Mouse (Mus musculus): ENCODE results near the gene Pde7b. TPM values are rescaled to one million over a fixed set of nuclear protein-coding genes. Genes with fewer than 3 reads are reported as not detected.

Pde7b gene
- total and polyA plus RNA-seq, 3 experiments: not detected

DNA sequence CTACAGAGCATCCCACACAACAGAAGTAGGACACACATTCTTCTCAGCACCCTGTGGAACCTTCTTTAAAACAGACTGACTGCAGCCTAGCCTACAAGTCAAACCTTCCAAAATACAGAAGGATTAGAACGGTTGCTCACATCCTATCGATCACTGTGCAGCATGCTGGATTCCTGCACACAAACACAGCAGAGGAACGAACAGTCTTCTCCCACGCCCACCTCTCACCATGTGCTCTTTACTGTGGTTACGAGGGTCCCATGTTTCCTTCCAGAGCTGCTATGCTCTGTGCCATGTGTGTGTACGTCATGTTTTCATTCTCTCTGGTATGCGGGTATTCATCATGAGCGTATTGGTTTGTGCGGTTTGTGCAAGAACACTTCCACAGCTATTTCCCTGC, 347.3 kb downstream of the Pde7b start:
- H3K9ac ChIP-seq (ENCODE audit: insufficient read depth, low read depth): no peak overlapping the region
- H3K36me3 ChIP-seq (replicated peaks in 1 of 2; ENCODE audit: control insufficient read depth in 1 of 2, insufficient read depth in 1 of 2, low read length in 1 of 2): no peaks in the 10 kb centered on the region
- no peak overlapping the region for H3K27ac ChIP-seq (ENCODE audit: insufficient read depth, low read depth)
- H3K4me2 ChIP-seq (ENCODE audit: insufficient read depth, low read depth, poor library complexity, severe bottlenecking): no peak overlapping the region
- no peaks in the 10 kb centered on the region for H3K79me2 ChIP-seq (replicated peaks; ENCODE audit: control insufficient read depth, extremely low read depth, insufficient read depth, poor library complexity, severe bottlenecking)
- no peak overlapping the region for H3K4me3 ChIP-seq (replicated peaks in 1 of 3; ENCODE audit: low read depth in 2 of 3, low read length in 2 of 3, poor library complexity in 1 of 3)
- no peaks in the 10 kb centered on the region for H3K9me3 ChIP-seq (replicated peaks; ENCODE audit: low read length)
- H3K4me1 ChIP-seq (ENCODE audit: control insufficient read depth in 1 of 2, insufficient read depth in 2 of 2): peaks cover 3 to 6% of the 10 kb centered on the region in 2 experiments; a peak in 2 of 4 replicates
- H3K27me3 ChIP-seq (replicated peaks): no peaks in the 10 kb centered on the region
- dilution Hi-C loops (cut with MboI; ENCODE audit: extremely low pct_ligation_motif_present, extremely low pct_unique_long_range_greater_than_20kb, low sequenced_read_pairs): no loop called here
- in situ Hi-C loops (cut with MboI; ENCODE audit: low pct_ligation_motif_present, low pct_unique_long_range_greater_than_20kb, low sequenced_read_pairs): loop anchor here (10.0 kb wide), 1 partner anchor 557 kb away; no protein-coding TSS in a partner anchor
- DNase-seq (ENCODE audit: extremely low read depth): no peak
- no peak for TF ChIP-seq SIN3A (IDR thresholded peaks at IDR 0.05; ENCODE audit: low read length)
- TF ChIP-seq KAT2A (IDR thresholded peaks at IDR 0.05; ENCODE audit: insufficient replicate concordance, low read length): no peak
- no peak for TF ChIP-seq MAX (IDR thresholded peaks at IDR 0.05; ENCODE audit: low read length)
- TF ChIP-seq CTCF (conservative IDR thresholded peaks at IDR 0.05 in 1 of 2, IDR thresholded peaks at IDR 0.05 in 1 of 2; ENCODE audit: low read depth in 2 of 2, low read length in 2 of 2): no peak
- no peak for TF ChIP-seq RAD21 (IDR thresholded peaks at IDR 0.05; ENCODE audit: low read depth, low read length)
- no peak for TF ChIP-seq NELFE (IDR thresholded peaks at IDR 0.05; ENCODE audit: low read depth, low read length)
- TF ChIP-seq ZC3H11A (IDR thresholded peaks at IDR 0.05; ENCODE audit: low read depth, low read length): no peak
- no peak for TF ChIP-seq POLR2AphosphoS2 (IDR thresholded peaks at IDR 0.05; ENCODE audit: low read depth, low read length)

DNA sequence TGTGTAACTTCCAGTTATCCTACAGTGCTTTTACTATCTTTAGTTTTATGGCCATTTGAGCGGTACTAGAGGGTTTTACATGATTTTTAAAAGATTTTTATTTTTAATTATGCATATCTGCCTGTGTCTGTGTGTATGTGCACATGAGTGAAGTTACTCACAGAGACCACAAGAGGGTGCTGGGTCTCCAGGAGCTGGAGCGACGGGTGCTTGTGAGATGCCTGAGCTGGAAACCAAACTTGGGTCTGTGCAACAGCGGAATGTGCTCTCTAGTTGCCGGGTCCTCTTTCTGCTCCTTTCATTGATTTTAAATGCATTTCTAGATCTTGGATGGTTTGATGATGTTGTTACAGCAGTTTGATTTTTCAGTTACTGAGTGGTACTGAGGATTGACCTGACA, 352.8 kb downstream of the Pde7b start:
- in situ Hi-C loops (cut with MboI; ENCODE audit: low pct_ligation_motif_present, low pct_unique_long_range_greater_than_20kb, low sequenced_read_pairs): loop anchor here (10.0 kb wide), 1 partner anchor 563 kb away; no protein-coding TSS in a partner anchor
- Histone ChIP-seq H3K4me1 (ENCODE audit: control insufficient read depth in 1 of 2, insufficient read depth in 2 of 2) (no peaks in the 10 kb centered on the region), H3K4me2 (ENCODE audit: insufficient read depth, low read depth, poor library complexity, severe bottlenecking) (no peak overlapping the region), H3K36me3 (replicated peaks in 1 of 2; ENCODE audit: control insufficient read depth in 1 of 2, insufficient read depth in 1 of 2, low read length in 1 of 2) (no peaks in the 10 kb centered on the region), H3K9ac (ENCODE audit: insufficient read depth, low read depth) (no peak overlapping the region), H3K79me2 (replicated peaks; ENCODE audit: control insufficient read depth, extremely low read depth, insufficient read depth, poor library complexity, severe bottlenecking) (no peaks in the 10 kb centered on the region), H3K9me3 (replicated peaks; ENCODE audit: low read length) (peaks cover 4% of the 10 kb centered on the region), H3K27ac (ENCODE audit: insufficient read depth, low read depth) (no peak overlapping the region), H3K4me3 (replicated peaks in 1 of 3; ENCODE audit: low read depth in 2 of 3, low read length in 2 of 3, poor library complexity in 1 of 3) (no peak overlapping the region), H3K27me3 (replicated peaks) (no peaks in the 10 kb centered on the region)
- dilution Hi-C loops (cut with MboI; ENCODE audit: extremely low pct_ligation_motif_present, extremely low pct_unique_long_range_greater_than_20kb, low sequenced_read_pairs): no loop called here
- no peak for DNase-seq (ENCODE audit: extremely low read depth)
- TF ChIP-seq RAD21 (IDR thresholded peaks at IDR 0.05; ENCODE audit: low read depth, low read length) (peak; percentile 25), CTCF (conservative IDR thresholded peaks at IDR 0.05 in 1 of 2, IDR thresholded peaks at IDR 0.05 in 1 of 2; ENCODE audit: low read depth in 2 of 2, low read length in 2 of 2) (peak in 1 of 2 experiments; percentile 34; a peak in 2 of 4 replicates), JUND (conservative IDR thresholded peaks at IDR 0.05; ENCODE audit: low read depth, low read length) (no peak)

DNA sequence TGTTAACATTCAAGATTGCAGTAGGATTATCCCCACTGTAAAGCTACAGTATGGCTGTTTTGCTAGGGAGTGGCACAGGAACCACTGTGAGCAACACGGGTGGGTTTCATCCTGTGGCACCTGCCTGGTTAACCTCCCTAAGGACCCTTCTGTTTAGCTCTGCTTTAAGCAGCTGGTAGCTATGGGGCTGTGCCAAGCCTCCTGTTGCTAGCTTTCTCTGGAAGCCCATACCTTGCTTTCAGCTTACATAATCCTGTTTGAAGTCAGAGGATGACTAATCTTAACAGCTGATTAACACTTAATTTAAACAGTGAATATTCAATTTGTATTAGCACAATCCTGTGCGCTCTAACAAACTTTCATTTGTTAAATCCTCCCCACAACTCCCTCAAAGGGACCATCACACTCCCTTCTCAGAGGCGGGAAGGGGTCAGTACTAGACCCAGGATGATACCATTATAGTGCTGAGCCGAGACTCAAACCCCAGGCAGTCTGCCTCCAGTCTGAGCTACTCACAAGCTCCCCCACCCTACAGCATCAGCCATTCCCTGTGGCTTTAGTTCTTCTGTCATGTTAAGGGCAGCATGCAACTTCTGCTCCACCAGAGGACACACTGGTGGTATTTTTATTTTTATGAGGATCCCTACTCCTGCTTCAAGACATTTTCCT, 362.3 kb downstream of the Pde7b start:
- DNase-seq (ENCODE audit: extremely low read depth): no peak
- H3K4me2 ChIP-seq (ENCODE audit: insufficient read depth, low read depth, poor library complexity, severe bottlenecking): no peak overlapping the region
- H3K79me2 ChIP-seq (replicated peaks; ENCODE audit: control insufficient read depth, extremely low read depth, insufficient read depth, poor library complexity, severe bottlenecking): no peaks in the 10 kb centered on the region
- no peak for TF ChIP-seq KAT2A (IDR thresholded peaks at IDR 0.05; ENCODE audit: insufficient replicate concordance, low read length)
- no peak for TF ChIP-seq MYC (IDR thresholded peaks at IDR 0.05; ENCODE audit: low read depth, low read length)
- no peak for TF ChIP-seq CHD2 (IDR thresholded peaks at IDR 0.05; ENCODE audit: low read length)
- no peak for TF ChIP-seq TCF12 (IDR thresholded peaks at IDR 0.05; ENCODE audit: low read depth, low read length)
- TF ChIP-seq NRF1 (IDR thresholded peaks at IDR 0.05; ENCODE audit: low read depth, low read length): no peak
- TF ChIP-seq TBP (conservative IDR thresholded peaks at IDR 0.05; ENCODE audit: low read depth, low read length): no peak
- no peak for TF ChIP-seq USF1 (IDR thresholded peaks at IDR 0.05; ENCODE audit: low read depth, low read length)
- TF ChIP-seq UBTF (IDR thresholded peaks at IDR 0.05; ENCODE audit: low read depth, low read length): no peak
- no peak for TF ChIP-seq MAFK (IDR thresholded peaks at IDR 0.05; ENCODE audit: insufficient replicate concordance, low read length)
- peaks cover 17 to 58% of the 10 kb centered on the region in 2 experiments for H3K36me3 ChIP-seq (replicated peaks in 1 of 2; ENCODE audit: control insufficient read depth in 1 of 2, insufficient read depth in 1 of 2, low read length in 1 of 2)
- in situ Hi-C loops (cut with MboI; ENCODE audit: low pct_ligation_motif_present, low pct_unique_long_range_greater_than_20kb, low sequenced_read_pairs): no loop called here
- dilution Hi-C loops (cut with MboI; ENCODE audit: extremely low pct_ligation_motif_present, extremely low pct_unique_long_range_greater_than_20kb, low sequenced_read_pairs): no loop called here
- no peaks in the 10 kb centered on the region for H3K27me3 ChIP-seq (replicated peaks)
- no peak overlapping the region for H3K27ac ChIP-seq (ENCODE audit: insufficient read depth, low read depth)
- peaks cover 0 to 9% of the 10 kb centered on the region in 2 experiments; a peak in 2 of 4 replicates for H3K4me1 ChIP-seq (ENCODE audit: control insufficient read depth in 1 of 2, insufficient read depth in 2 of 2)
- H3K4me3 ChIP-seq (replicated peaks in 1 of 3; ENCODE audit: low read depth in 2 of 3, low read length in 2 of 3, poor library complexity in 1 of 3): no peak overlapping the region
- no peak overlapping the region for H3K9ac ChIP-seq (ENCODE audit: insufficient read depth, low read depth)
- H3K9me3 ChIP-seq (replicated peaks; ENCODE audit: low read length): no peaks in the 10 kb centered on the region

Data from CH12.LX (cell line).